Comparison of ENCODE assay signal across 8 mouse cellular contexts in the genomic region with DNA sequence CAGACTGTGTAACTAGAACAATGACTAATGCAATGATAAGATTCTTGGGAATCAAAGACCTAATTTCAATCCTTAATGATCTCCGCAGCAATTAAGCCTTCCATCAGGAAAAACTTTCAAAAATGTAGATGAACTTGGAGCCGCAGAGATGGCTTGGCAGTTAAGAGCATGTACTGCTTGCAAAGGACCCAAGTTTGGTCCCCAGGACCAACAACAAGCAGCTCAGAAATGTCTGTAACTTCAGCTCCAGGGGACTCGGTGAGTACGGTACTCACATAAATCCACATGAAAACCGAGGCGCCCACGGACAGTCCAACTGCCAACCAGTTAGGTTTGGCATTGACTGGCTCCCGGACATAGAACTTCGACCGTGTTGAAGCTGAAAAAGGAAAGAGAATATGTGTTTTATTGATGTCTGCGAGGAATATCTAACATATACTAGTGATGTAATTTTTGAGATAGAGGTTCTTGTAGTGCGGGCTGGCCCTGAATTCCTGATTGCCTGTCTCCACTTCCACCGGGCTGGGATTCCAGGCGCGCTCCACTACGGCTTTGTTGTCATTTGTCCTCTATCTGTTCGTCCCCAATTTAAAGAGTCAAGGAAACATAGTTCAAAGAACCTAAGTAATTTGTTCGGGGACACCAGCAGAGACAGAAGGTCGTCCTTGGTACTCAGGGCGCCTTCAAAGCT. TPM values are rescaled to one million over a fixed set of nuclear protein-coding genes. Genes with fewer than 3 reads are reported as not detected.
DNase-seq lines count a peak whose midpoint lies in the region; ATAC-seq lines count a peak whose summit lies in the region.

No protein-coding gene starts in this region.

- peaks cover 21% of the 10 kb centered on the region for H3K4me1 ChIP-seq in forebrain, embryonic 10.5 days
- peaks cover 8% of the 10 kb centered on the region for H3K4me1 ChIP-seq in limb, embryonic 10.5 days
- H3K4me1 ChIP-seq in midbrain, embryonic 16.5 days (ENCODE audit: control insufficient read depth, insufficient read depth, low read length) = peaks cover 11% of the 10 kb centered on the region

- no peaks in the 10 kb centered on the region for H3K27me3 ChIP-seq in forebrain, embryonic 10.5 days (ENCODE audit: poor library complexity, severe bottlenecking)
- H3K27me3 ChIP-seq in limb, embryonic 10.5 days (ENCODE audit: low read depth, poor library complexity, severe bottlenecking) = no peaks in the 10 kb centered on the region
- H3K27me3 ChIP-seq in midbrain, embryonic 16.5 days (ENCODE audit: control insufficient read depth, insufficient read depth, low read depth, low read length) = no peaks in the 10 kb centered on the region

- 24% methylated on average over 20 of the region's 20 CpGs for WGBS in forebrain, embryonic 10.5 days
- WGBS in limb, embryonic 10.5 days = 25% methylated on average over 20 of the region's 20 CpGs
- WGBS in midbrain, embryonic 16.5 days = 21% methylated on average over 20 of the region's 20 CpGs

- H3K9ac ChIP-seq in midbrain, embryonic 16.5 days (ENCODE audit: low read depth, low read length) = peak overlapping the region; percentile 97

- H3K9me3 ChIP-seq in forebrain, embryonic 10.5 days = no peaks in the 10 kb centered on the region
- no peaks in the 10 kb centered on the region for H3K9me3 ChIP-seq in limb, embryonic 10.5 days (replicated peaks)
- H3K9me3 ChIP-seq in midbrain, embryonic 16.5 days (replicated peaks; ENCODE audit: control insufficient read depth, low read length, poor library complexity, severe bottlenecking) = no peaks in the 10 kb centered on the region

- ATAC-seq in midbrain, embryonic 16.5 days = peak; percentile 11; the same call in 1 of the 2 replicates

- DNase-seq in left cerebral cortex, postnatal 36 days (ENCODE audit: low spot score in 2 of 2) = peak; percentile 8 to 28
- no peak for DNase-seq in left cerebral cortex, adult 8-10 months (ENCODE audit: low spot score in 2 of 2)
- peak; percentile 34 to 39 for DNase-seq in adrenal gland, postnatal 36 days
- peak; percentile 27 for DNase-seq in forebrain, embryonic 10.5 days (ENCODE audit: extremely low spot score, low spot score)
- no peak for DNase-seq in limb, embryonic 10.5 days (ENCODE audit: low spot score)
- no peak for DNase-seq in thymus, postnatal 10 days (ENCODE audit: low spot score in 2 of 2)
- no peak for DNase-seq in urinary bladder, postnatal 4 days (ENCODE audit: low spot score in 2 of 2)

- H3K4me2 ChIP-seq in midbrain, embryonic 16.5 days (ENCODE audit: low read length) = peak overlapping the region; percentile 69

- H3K4me3 ChIP-seq in forebrain, embryonic 10.5 days = peak overlapping the region; percentile 85
- H3K4me3 ChIP-seq in limb, embryonic 10.5 days = peak overlapping the region; percentile 72
- peak overlapping the region; percentile 88 for H3K4me3 ChIP-seq in midbrain, embryonic 16.5 days (ENCODE audit: low read depth, low read length)

- peaks cover 42% of the 10 kb centered on the region for H3K36me3 ChIP-seq in forebrain, embryonic 10.5 days (replicated peaks)
- H3K36me3 ChIP-seq in limb, embryonic 10.5 days = peaks cover 40% of the 10 kb centered on the region
- H3K36me3 ChIP-seq in midbrain, embryonic 16.5 days (ENCODE audit: control insufficient read depth, insufficient read depth, low read length) = peaks cover 2% of the 10 kb centered on the region

- H3K27ac ChIP-seq in forebrain, embryonic 10.5 days = peak overlapping the region; percentile 98
- peak overlapping the region; percentile 92 for H3K27ac ChIP-seq in limb, embryonic 10.5 days
- peak overlapping the region; percentile 96 for H3K27ac ChIP-seq in midbrain, embryonic 16.5 days (ENCODE audit: low read length)

- intact Hi-C loops in left cerebral cortex, postnatal 36 days (cut with DNase I) = loop anchor here (5.0 kb wide), 1 partner anchor 36 kb away; no protein-coding TSS in a partner anchor

RNA-seq across cellular contexts. Expression of gene Ndufc1, which starts 0.8 kb away (rescaled TPM):
- 100 to 1,000 TPM; 288 to 324 TPM for total RNA-seq in left cerebral cortex, postnatal 36 days (2021)
- 100 to 1,000 TPM; 289 to 306 (median 295) TPM for total RNA-seq in left cerebral cortex, adult 8-10 months (2022)
- total RNA-seq in adrenal gland, postnatal 36 days (2021) = 100 to 1,000 TPM; 743 to 842 TPM
- polyA plus RNA-seq in forebrain, embryonic 10.5 days (2016; fragmentation: Nextera tagmentation; extraction: Ambion mirVana) = 642 and 667 TPM in 2 replicates
- polyA plus RNA-seq in limb, embryonic 10.5 days (2016; fragmentation: Nextera tagmentation; extraction: Ambion mirVana) = 565 and 602 TPM in 2 replicates
- 680 and 706 TPM in 2 replicates for polyA plus RNA-seq in midbrain, embryonic 16.5 days (2015; fragmentation: Nextera tagmentation; extraction: Ambion mirVana)

RNA-seq across cellular contexts. Expression of gene Naa15, which starts 6.9 kb away (rescaled TPM):
- 10 to 100 TPM; 34.7 to 43.7 TPM for total RNA-seq in left cerebral cortex, postnatal 36 days (2021)
- total RNA-seq in left cerebral cortex, adult 8-10 months (2022) = 10 to 100 TPM; 40.1 to 54.8 (median 43.8) TPM
- 10 to 100 TPM; 54.2 to 54.9 TPM for total RNA-seq in adrenal gland, postnatal 36 days (2021)
- polyA plus RNA-seq in forebrain, embryonic 10.5 days (2016; fragmentation: Nextera tagmentation; extraction: Ambion mirVana) = 68.3 and 68.6 TPM in 2 replicates
- polyA plus RNA-seq in limb, embryonic 10.5 days (2016; fragmentation: Nextera tagmentation; extraction: Ambion mirVana) = 61.8 and 64.0 TPM in 2 replicates
- 38.2 and 41.3 TPM in 2 replicates for polyA plus RNA-seq in midbrain, embryonic 16.5 days (2015; fragmentation: Nextera tagmentation; extraction: Ambion mirVana)

RNA-seq across cellular contexts. Expression of gene Mgarp, which starts 11.5 kb away (rescaled TPM):
- total RNA-seq in left cerebral cortex, postnatal 36 days (2021) = not detected
- total RNA-seq in left cerebral cortex, adult 8-10 months (2022) = under 1 TPM in 2 of 4 experiments, not detected in 2; 0.42 to 0.59 TPM
- total RNA-seq in adrenal gland, postnatal 36 days (2021) = 1,000 to 10,000 TPM in 1 of 2 experiments, 100 to 1,000 TPM in 1; 736 to 1,311 TPM
- polyA plus RNA-seq in forebrain, embryonic 10.5 days (2016; fragmentation: Nextera tagmentation; extraction: Ambion mirVana) = 8.4 and 12.8 TPM in 2 replicates
- polyA plus RNA-seq in limb, embryonic 10.5 days (2016; fragmentation: Nextera tagmentation; extraction: Ambion mirVana) = 3.8 and 4.9 TPM in 2 replicates
- 0.39 and 0.82 TPM in 2 replicates for polyA plus RNA-seq in midbrain, embryonic 16.5 days (2015; fragmentation: Nextera tagmentation; extraction: Ambion mirVana)

Comparison
In these comparisons a context has a peak if more than half of its experiments do, and no peak if none do; other contexts are left out.
1. DNase-seq: peak in left cerebral cortex, postnatal 36 days (2 of 2), adrenal gland, postnatal 36 days (2 of 2) and forebrain, embryonic 10.5 days (single experiment); none in left cerebral cortex, adult 8-10 months (0 of 2), limb, embryonic 10.5 days (single experiment), thymus, postnatal 10 days (0 of 2) and urinary bladder, postnatal 4 days (0 of 2).
2. RNA of gene Mgarp, which starts 11.5 kb away (total RNA-seq): 736 to 1,311 TPM in adrenal gland, postnatal 36 days; 0.42 to 0.59 TPM in left cerebral cortex, adult 8-10 months and not detected in left cerebral cortex, postnatal 36 days; every median in the first group is over 100 times any median in the second.
3. Peak in every context shown above with its lines, with median percentiles within 50 percentile points of each other: H3K27ac ChIP-seq and H3K4me3 ChIP-seq.